Mouse (Mus musculus) MEL (cell line): ENCODE measurements at regions not wholly inside any gene's neighbourhood (a gene's known extent, or its start where the extent isn't known, plus 50 kb on each side); places are given as distances from the start of the nearest gene placed in this dataset.

Experiments used
- CTCF ChIP-seq, 3 experiments: IDR thresholded peaks in 2 of 3; conservative IDR thresholded peaks in 1 of 3; 2 replicates each; pipeline ENCODE4 v1.5.1; 2011 to 2012; ENCODE audit warnings: low read length in 3 of 3, low read depth in 2 of 3, mild to moderate bottlenecking in 2 of 3, improper control_type of control experiment in 1 of 3, inconsistent platforms in 1 of 3, mixed read lengths in 1 of 3, moderate library complexity in 1 of 3; ENCODE audit not compliant: control insufficient read depth in 1 of 3, insufficient read depth in 1 of 3, poor library complexity in 1 of 3, severe bottlenecking in 1 of 3
- ELF1 ChIP-seq: IDR thresholded peaks from 2 replicates; pipeline ENCODE4 v1.6.1; 2014; ENCODE audit warnings: low read depth, mild to moderate bottlenecking, inconsistent platforms, low read length, improper control_type of control experiment, moderate library complexity
- POLR2AphosphoS2 ChIP-seq: IDR thresholded peaks from 2 replicates; pipeline ENCODE4 v1.6.1; 2011; ENCODE audit warnings: low read length, improper control_type of control experiment
- USF1 ChIP-seq: IDR thresholded peaks from 2 replicates; pipeline ENCODE4 v1.6.1; 2014; ENCODE audit warnings: low read depth, mild to moderate bottlenecking, inconsistent platforms, low read length, improper control_type of control experiment, moderate library complexity
- ZNF384 ChIP-seq: IDR thresholded peaks from 2 replicates; pipeline ENCODE4 v1.6.1; 2012; ENCODE audit warnings: low read depth, mild to moderate bottlenecking, inconsistent platforms, low read length, improper control_type of control experiment

- no peak for TF ChIP-seq POLR2AphosphoS2
- TF ChIP-seq ZNF384, result no peak
- TF ChIP-seq CTCF (IDR thresholded peaks at IDR 0.05 in 2 of 3, conservative IDR thresholded peaks at IDR 0.05 in 1 of 3; ENCODE audit: control insufficient read depth in 1 of 3, insufficient read depth in 1 of 3, low read depth in 2 of 3, low read length in 3 of 3, poor library complexity in 1 of 3, severe bottlenecking in 1 of 3), result no peak
- TF ChIP-seq USF1, result no peak
- no peak for TF ChIP-seq ELF1
These were observed 385.7 kb downstream of the Cd109 start for GRCm38 (mm10) chr9:79001081-79001480.
